Mouse (Mus musculus): ENCODE results near the gene Ephb2.

- TF ChIP-seq CTCF (IDR thresholded peaks at IDR 0.05; ENCODE audit: low read depth, low read length) (no peak), POLR2AphosphoS5 (IDR thresholded peaks at IDR 0.05; ENCODE audit: insufficient replicate concordance, low read depth, low read length) (no peak)
Measured at GRCm38 (mm10) chr4:136763349-136763748, 72.4 kb downstream of the Ephb2 start.
